Mouse (Mus musculus) lung, postnatal 0 days (tissue): ENCODE measurements around the gene Hspa5.

Experiments used
- CTCF ChIP-seq: IDR thresholded peaks from 2 replicates; pipeline ENCODE4 v1.5.1; 2016; ENCODE audit warnings: antibody characterized with exemption, mild to moderate bottlenecking
- EP300 ChIP-seq: IDR thresholded peaks from 2 replicates; pipeline ENCODE4 v1.6.1; 2016; ENCODE audit warnings: antibody characterized with exemption, mild to moderate bottlenecking, control low read depth

GRCm38 (mm10) chr2:34754551-34755358 lies 17.0 kb upstream of the Hspa5 start, which contains the start of gene Gapvd1:
- TF ChIP-seq CTCF: no peak
- no peak for TF ChIP-seq EP300
